Mouse (Mus musculus): ENCODE data around the gene Nacc2. TPM values are rescaled to one million over a fixed set of nuclear protein-coding genes. Genes with fewer than 3 reads are reported as not detected.

The Nacc2 gene
- polyA plus RNA-seq, 1 experiment from 2014 or later = 10.4 TPM

DNA sequence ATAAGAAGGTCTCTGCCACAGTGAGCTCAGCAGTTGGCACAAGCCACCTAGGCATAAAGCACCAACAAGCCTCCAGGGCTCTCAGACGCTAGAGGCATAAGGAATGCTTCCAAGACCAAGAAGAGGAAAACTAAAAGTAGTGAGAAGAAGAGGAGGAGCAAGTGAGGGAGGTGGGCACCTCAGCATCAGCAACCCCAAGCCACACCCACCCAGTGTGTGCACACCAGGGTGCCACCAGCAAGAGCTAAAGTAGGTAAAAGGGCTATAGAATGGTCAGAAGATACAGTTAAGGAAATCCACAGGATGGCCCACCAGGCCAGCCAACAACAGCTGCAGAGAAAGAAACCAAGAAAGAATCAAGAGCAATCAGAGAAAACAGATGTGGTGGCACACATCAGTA is 111.6 kb downstream of the Nacc2 start:
- Histone ChIP-seq H3K9me3 (ENCODE audit: control insufficient read depth, low read depth, low read length) (no peaks in the 10 kb centered on the region), H3K27me3 (ENCODE audit: control insufficient read depth, insufficient read depth, low read length) (no peaks in the 10 kb centered on the region), H3K27ac (ENCODE audit: low read length) (no peak overlapping the region), H3K9ac (replicated peaks; ENCODE audit: low read depth, low read length) (no peak overlapping the region), H3K36me3 (ENCODE audit: control insufficient read depth, insufficient read depth, low read length) (peaks cover 78% of the 10 kb centered on the region), H3K4me2 (replicated peaks; ENCODE audit: low read depth, low read length) (no peak overlapping the region), H3K4me1 (ENCODE audit: control insufficient read depth, insufficient read depth, low read length) (no peaks in the 10 kb centered on the region), H3K4me3 (ENCODE audit: low read depth, low read length) (no peak overlapping the region)
- WGBS = 77% methylated on average over 1 of the region's 1 CpGs
- no peak for ATAC-seq (ENCODE audit: insufficient number of reproducible peaks, insufficient read depth, low FRiP score, low read depth)

Other genes with a start within 250 kb of the Nacc2 start
- 15.7 and 16.3 TPM in 2 replicates for gene Camsap1, start 139.9 kb downstream of the Nacc2 start, polyA plus RNA-seq (2014; fragmentation: Nextera tagmentation; extraction: Ambion mirVana)
- 82.8 and 86.4 TPM in 2 replicates for gene Ubac1, start 101.5 kb downstream of the Nacc2 start, polyA plus RNA-seq (2014; fragmentation: Nextera tagmentation; extraction: Ambion mirVana)
- not detected in 2 replicates for gene Lhx3, start 85.1 kb upstream of the Nacc2 start, polyA plus RNA-seq (2014; fragmentation: Nextera tagmentation; extraction: Ambion mirVana)
- 17.5 and 18.8 TPM in 2 replicates for gene Qsox2, start 114.3 kb upstream of the Nacc2 start, polyA plus RNA-seq (2014; fragmentation: Nextera tagmentation; extraction: Ambion mirVana)
- 0.58 and 1.1 TPM in 2 replicates for gene Ccdc187, start 171.3 kb upstream of the Nacc2 start, polyA plus RNA-seq (2014; fragmentation: Nextera tagmentation; extraction: Ambion mirVana)
- gene Gpsm1, start 192.3 kb upstream of the Nacc2 start, polyA plus RNA-seq (2014; fragmentation: Nextera tagmentation; extraction: Ambion mirVana) = 24.0 and 24.1 TPM in 2 replicates
- gene Dnlz, start 228.9 kb upstream of the Nacc2 start, polyA plus RNA-seq (2014; fragmentation: Nextera tagmentation; extraction: Ambion mirVana) = 25.6 and 27.6 TPM in 2 replicates
- gene Card9, start 237.7 kb upstream of the Nacc2 start, polyA plus RNA-seq (2014; fragmentation: Nextera tagmentation; extraction: Ambion mirVana) = 0.51 and 0.88 TPM in 2 replicates